Mouse (Mus musculus) layer of hippocampus, postnatal 25 days (tissue): ENCODE measurements around the gene Cacna1a. TPM values are rescaled to one million over a fixed set of nuclear protein-coding genes. Genes with fewer than 3 reads are reported as not detected.
"Not testable (repeated sequence)": the region's sequence is repeated elsewhere in the genome, so short reads cannot be mapped to it uniquely, and the experiment has no call there.

Experiments
- DNase-seq, 2 experiments: peaks; one replicate each; pipeline ENCODE4 v3.0.0; 2022; ENCODE audit warnings: mixed read lengths in 2 of 2, low spot score in 1 of 2; ENCODE audit errors: extremely low spot score in 1 of 2
- total RNA-seq, 2 experiments: library from RNA; stranded (reverse); gene quantifications; 2 replicates each; pipeline ENCODE4 v1.2.3; 2021

Gene Cacna1a
- total RNA-seq, 2 experiments from 2014 or later, result 175 to 232 TPM

DNA sequence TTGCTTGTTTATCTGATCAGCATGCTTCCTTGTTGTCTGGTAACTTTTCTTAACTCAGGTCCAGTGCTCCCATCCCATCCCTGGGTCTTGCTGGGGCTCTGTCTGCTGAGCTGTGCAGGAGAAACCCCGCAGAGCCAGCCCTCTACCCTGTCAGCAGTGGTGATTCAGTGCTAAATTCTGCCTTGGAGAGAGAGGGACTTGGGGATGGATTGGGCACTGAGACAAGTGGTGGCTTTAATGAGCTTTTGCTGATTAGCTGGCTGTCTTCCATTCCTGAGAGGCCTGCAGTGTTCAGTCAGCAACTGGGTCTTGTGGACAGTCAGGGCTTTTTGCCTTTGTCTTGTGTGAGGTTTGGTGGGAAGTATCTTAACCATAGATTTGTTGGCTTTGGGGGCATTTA lies 78.7 kb downstream of the Cacna1a start:
- DNase-seq, result no peak

DNA sequence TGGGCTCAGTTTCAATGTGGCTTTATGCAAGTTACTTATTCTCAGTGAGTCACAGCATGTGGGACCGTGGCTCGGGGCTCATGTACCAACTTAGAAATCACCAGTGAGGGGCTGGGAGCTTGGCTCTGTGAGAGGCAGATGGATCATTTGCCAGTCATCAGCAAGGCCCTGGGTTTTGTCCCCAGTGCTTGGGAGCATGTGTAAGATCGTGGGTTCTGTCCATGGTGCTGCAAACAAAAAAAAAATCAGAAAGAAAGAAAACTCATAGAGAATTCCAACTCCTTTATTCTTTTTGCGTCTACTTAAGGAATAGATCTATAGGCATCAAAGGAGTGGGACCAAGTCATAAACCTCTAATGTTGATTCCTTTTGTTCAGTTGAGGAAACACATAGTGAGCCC lies 80.8 kb downstream of the Cacna1a start:
- no peak for DNase-seq

DNA sequence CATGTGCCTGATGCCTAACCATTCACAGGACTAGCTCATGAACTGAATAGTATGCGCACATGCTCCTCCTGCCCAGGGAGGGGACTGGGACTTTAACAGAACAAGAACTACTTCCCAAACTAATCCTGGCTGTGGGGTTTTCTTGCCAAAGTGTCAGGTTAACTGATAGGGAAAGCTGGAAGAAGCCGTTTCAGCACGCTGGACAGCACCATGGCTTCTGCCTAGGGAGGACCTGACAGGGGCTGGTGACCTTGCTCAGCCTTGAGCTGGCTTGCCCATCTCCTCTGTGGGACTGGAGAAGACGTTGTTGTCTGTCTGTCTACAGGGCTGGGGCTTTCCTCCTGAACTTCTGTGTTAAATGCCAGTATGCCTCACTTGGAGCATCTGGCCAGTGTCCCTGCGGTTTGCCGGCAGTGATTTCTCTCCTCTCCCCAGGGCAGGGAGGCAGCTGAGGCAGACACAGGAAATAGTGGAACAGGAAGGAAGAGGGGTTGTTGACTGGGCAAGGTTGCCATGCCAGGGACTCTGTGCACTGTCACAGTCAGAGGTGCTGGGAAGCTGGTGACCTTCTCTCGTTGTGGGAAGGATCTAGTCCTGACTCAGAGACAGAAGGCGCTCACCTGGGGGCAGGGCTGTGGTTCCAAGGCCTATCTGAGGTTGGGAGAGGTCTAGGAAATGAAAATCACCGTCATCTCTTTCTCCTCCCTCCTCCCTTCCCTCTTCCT lies 83.2 kb downstream of the Cacna1a start:
- DNase-seq, result peak in 1 of 2 experiments; percentile 31

DNA sequence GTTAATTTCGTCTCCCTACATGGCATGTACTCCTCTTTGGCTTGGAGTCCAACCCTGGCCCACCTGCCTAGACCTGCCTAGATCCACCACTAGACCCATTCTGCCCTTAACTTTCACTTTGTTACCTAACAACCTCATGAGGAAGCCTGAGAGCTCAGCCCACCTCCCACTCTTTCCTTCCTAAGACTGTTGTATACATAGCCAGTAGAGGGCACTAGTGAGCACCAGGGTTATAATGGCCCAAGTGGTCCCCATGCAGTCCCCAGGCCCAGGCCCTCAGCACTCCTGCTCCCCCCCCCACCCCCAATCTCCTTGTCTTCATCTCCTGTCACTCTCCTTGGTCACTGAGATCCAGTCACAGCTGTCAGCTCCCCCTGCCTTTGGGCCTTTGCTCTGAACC lies 86.2 kb downstream of the Cacna1a start:
- no peak for DNase-seq

DNA sequence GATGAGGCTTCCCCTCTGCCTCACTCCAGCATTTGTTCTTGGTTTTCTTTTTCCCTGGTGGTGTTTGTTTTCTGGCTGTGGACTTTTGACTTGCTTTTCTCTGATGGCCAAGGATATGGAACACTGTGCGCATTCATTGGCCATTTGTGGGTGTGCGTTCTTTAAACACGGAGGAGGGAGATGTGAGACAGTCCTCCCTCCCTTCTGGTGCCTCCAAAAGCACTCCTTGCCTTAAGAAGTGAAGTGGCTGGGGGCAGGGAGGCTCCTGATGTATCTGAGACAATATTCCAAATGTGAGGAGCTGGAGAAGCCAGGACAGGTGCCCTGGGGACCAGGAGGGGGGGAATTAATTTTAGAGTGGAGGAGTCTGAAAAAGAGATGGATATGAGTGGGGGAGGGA lies 89.1 kb downstream of the Cacna1a start:
- DNase-seq, result no peak

DNA sequence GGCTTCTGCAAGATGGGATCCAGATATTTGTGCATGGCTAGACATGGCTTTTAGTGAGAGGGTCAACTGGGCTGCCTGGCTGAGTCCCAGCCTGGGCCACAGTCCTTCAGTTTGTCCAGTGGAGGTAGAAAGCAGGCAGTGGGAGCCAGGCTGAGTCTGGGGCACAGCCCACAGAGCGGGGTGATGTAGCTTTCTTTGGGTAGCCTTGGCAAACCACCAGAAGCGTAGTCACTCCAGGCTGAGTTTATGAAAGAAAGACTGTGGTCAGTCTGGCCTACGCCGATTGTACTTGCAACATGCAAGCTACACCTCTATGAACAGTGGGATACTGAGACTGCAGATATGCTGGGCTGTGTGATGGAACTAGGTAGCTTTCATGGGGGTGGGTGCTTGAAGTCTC lies 94.8 kb downstream of the Cacna1a start:
- no peak for DNase-seq

DNA sequence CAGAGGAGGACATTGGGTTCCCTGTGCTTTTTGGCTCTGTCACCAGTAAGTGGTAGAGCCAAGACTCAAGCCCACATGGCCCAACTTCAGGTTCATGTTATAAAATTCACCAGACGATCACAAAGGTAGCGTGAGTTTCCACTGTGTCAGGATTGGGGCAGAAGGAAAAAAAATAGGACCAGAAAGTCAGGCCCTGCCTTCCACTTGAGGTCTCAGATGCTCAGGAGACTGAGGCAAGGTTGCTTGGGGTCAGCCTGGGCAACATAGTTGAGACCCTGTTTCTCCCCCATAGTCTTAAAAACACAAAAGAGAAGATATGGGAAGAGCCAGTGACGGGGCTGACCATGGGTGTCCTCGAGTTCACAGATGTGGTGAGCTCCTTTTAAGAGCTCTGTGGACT lies 97.1 kb downstream of the Cacna1a start:
- DNase-seq, result no peak

DNA sequence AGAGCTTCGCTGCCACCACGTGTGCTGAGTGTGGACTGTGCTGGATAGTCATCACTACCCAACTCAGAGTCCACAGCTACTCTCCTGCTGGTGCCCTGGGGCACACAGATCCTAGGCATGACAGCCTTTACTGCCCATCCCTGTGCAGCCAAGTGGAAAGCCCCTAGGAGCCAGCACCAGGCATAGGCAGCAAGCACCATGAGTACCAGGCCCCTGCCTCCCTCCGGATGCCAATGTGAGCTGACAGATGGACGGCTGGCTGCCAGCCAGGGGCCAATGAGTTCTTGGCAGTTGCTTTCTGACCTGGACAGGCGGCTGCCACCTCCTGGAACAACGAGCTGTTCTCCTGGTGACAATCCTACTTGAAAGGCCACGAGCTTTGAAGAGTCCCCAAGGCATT lies 97.6 kb downstream of the Cacna1a start:
- DNase-seq, result peak in 1 of 2 experiments; percentile 34

DNA sequence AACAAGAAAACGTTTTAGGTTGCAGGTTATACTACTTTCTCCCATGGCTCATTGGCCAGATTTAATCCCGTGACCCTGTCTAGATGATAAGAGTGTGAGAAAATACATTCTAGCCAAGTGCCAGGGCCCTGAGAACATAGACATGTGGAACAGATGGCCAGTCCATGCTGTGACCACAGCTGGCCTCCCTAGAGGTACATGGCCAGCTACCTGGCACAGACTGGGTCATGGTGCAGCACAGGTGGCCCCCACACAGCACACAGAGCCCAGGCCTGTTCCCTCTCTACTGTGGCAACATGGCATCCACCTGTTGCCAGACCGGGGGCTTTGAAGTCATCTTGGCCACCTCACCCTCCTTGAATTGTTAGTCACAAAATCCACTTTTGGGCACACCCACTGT lies 101.0 kb downstream of the Cacna1a start:
- no peak for DNase-seq

DNA sequence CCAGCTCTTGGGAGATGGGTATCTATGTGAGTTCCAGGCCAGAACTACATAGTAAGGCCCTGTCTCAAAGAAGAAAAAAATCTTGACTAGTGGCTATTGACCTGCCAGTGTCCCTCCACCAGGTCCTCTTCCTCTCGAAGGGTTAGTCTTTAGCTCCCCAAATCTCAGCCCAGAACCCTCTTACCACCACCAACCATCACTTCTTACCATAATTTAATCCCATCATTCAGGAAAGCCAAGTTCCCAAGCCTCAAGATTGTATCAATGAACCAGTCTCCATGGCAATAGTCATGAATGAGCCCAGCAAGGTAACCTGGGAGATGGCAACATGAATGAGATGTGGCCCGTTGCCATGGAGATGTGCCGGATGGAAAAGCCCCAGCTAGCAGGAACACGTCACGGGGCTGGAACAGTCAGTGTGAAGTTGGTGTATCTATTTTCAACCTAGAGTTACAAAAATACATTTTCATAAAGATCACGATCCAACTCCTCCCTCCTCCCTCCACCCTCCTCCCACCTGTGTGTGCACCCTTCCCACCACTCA lies 106.4 kb downstream of the Cacna1a start:
- peak; percentile 48 to 67 for DNase-seq

DNA sequence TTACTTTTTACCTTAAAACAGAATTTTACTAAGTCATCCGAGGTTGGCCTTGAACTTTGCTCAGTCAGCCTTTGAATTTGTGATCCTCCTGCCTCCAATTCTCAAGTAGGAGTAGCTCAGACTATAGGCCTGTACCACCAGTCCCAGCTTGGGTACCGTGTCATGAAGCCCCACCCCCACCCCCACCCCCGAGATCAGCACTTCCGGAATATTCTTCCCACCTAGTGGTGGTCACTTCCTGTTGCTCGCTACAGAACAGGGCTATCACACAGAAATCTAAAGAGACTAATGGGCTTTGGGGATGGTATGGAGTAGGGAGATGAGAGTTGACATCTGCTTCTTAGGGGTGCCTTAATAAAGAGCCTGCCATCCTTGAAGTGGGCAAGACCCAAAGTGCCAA lies 112.9 kb downstream of the Cacna1a start:
- DNase-seq, result no peak

DNA sequence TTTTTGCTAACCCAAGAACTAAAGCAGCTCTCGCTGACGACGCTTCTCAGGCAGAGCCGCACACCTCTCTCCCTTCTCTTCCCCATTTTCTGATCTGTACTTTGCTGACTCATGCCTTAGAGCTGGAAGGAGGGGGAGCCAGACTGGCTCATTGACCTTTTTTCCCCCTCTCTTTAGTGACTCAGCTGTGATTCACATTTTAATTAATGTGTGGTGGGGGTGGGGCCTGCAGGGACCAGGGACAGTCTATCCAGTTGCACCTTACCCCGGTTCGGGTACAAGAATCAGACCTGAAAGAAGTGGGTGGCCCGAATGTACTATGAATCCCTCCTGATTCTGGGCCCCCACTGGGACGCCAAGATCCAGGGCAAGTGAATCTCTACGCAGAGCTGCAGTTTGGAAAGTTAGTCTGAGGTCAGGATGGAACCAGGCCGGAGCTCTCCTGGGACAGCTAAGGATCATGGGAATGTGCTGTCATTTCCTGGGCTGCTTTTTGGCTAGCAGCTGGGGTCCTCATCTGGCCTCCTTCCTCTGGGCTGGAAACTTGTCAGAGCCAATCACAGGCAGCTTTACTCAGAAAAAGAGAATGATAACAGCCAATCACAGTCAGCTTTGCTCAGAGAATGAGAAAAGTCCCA lies 113.5 kb downstream of the Cacna1a start:
- DNase-seq, result no peak

DNA sequence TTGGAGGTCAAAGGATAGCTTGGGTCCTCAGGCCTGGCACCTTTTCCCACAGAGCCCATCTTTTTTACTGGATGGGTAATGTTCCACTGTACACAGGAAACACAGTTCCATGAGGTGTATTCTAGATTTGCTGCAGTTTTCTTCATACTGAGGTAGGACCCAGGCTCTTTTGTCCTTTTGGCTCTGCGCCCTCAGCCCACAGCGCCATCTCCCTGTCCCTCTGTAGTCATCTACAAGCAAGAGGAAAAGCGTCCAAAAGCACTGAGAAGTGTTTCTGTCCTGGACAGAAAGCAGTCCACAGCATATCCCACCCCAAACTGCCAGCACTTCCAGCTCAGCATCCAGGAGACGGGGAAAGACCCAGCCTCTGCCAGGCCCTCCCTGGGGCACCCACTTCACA lies 114.4 kb downstream of the Cacna1a start:
- DNase-seq, result no peak

DNA sequence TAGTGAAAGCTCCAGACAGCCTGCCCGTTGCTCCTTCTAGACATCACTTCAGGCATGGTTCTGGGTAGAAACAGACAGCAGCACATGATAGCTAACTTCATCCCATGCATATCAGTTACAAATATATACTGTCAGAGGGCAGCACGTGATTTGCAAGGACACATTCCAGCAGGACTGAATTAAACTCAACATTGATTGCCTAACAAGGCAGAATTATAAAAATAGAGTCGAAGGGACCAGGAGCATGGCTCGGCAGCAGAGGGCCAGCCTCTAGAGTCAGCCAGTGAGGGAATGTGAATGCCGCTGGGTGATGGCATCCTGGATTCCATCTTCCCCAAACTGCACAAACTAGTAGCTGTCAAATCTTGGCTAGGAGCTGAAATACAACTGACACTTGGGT lies 119.0 kb downstream of the Cacna1a start:
- no peak for DNase-seq

DNA sequence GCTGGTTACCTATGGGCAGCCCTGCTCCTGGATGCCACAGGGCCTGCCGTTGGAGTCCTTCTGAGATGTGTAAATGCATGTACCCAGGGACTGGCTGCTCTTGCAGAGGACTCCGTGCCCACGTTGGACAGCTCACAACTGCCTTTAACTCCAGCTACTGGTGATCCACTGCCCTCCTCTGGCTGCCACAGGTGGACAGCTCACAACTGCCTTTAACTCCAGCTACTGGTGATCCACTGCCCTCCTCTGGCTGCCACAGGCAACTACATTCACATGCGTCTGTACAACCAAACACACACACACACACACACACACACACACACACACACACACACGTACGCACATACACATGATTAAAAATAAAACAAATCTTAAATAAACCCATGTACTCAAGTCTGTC lies 121.5 kb downstream of the Cacna1a start:
- not testable (repeated sequence) for DNase-seq

DNA sequence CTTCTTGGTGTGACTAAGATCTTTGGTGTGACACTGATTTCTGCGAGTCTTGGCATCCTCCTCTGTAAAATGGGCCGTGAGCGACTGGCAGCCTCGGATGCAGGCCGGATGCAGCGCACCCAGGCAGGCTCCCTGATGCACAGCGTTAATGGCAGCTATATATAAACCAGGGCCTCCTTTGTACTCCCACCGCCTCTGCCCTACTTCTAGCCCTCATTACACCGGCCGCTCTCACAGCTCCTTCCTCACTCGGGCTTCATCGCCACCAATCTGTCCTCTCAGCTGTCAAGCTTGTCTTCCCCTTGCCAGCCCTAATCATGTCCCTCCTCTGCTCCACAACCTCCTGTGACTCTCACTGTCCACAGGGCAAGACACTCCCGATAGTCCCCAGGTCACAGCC lies 123.4 kb downstream of the Cacna1a start:
- no peak for DNase-seq

DNA sequence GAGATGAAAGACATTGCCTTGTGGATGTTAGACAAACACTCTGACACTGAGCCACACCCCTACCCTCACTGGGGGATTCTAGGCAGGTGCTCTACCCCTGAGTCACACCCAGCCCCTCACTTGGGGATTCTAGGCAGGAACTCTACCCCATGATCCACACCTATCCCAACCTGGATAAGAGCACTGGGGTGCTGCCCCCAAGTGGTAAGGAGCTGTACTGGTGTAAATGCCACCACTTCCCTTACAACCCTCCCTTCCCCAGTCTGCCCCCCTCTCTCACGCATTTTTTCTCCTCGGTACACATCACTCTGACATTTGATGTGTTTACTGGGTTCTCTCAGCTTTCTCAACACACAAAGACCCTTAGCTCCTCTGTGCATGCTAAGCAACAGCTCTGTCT lies 125.5 kb downstream of the Cacna1a start:
- DNase-seq, result peak in 1 of 2 experiments; percentile 53

DNA sequence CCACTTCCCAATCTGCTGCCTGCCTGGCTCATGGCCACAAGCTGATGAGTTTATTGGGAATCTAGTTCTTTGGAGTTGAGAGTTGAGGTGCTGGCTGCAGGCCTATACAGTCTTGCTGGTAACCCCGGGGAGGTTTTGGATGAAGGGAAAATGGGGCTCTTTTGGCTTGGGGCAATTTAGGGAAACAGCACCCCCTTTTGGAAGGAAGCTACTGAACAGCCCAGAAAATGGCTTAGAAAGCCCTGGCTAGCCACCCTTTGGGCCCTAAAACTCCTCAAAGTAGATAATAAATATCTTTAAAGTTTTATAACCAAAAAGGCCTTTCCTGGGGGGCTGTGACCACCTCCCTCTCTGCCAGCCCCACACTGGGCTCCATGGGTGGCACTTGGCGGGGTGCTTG lies 129.9 kb downstream of the Cacna1a start:
- DNase-seq, result no peak

DNA sequence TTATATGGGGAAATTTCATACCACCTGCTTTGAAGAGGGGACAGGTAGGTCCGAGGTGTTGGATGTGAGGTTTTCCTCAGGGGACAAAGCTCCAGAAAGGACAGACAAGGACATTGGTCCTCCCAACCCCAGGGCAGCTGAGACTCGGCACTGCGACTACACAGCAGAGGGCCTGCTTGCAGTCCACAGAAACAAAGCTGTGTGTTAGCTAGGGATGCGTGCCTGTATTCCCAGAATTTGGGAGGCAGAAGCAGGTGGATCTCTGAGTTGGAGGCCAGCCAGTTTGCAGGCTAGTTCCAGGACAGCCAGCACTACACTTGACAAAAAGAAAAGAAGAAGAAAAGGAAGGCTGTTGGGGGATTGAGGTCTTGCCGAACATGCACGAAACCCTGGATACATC lies 130.5 kb downstream of the Cacna1a start:
- no peak for DNase-seq

DNA sequence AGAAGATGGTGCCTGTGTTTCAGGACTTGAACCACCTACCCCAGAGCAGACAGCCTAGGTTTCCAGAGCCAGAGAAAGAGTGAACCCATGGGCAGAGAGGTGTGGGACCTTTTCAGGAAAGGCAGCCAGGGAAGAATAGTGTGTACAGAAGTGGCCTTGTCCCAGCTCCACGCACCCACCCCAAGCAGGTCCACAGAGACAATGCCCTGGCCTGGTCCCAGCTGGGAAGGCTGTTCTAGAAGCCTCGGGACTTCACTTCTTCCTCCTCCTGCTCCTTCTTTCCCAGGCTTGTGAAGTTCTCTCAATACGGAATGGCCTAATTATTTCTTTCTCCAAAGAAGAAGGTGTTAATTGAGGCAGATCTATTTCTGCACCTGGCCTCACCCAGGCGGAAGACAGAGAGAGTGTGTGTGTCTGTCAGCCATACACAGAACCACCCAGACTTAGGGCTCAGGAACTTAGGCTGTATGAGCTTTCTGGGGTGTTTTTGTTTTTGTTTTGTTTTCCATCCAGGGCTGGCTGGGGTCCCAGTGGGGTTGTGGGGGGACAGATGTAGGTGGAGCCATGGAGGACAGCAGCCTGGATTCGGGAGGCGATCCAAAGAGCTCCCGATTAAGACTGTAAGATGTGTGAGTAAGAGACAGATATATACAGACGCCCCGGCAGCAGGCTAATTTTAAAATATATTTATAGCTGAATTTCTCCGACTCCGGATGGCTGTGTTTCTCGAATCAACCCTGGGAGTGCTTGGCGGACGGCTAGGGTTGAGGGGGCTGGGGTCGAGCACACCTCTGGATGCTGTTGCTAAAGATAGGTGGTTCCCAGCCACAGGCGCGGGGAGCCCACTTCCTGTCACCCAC lies 131.8 kb downstream of the Cacna1a start:
- DNase-seq, result no peak

DNA sequence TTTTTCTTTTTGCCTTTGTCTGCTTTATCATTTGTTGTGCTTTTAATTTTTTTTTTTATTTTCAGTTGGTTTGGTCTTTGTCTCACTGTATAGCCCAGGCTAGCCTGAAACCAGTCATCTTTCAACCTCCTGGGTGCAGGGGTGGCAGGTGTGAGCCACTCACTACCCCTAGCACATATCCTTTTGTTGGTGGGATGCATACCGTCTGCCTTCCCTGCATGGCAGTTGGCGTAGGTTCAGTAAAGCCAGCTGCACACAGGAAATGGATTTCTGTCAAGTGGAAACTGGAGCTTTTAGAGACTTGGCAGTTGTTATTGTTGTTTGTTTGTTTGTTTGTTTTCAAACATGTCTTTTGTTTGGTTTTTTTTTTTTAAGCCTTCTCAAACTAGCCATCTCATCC lies 132.8 kb downstream of the Cacna1a start:
- no peak for DNase-seq
